Mouse (Mus musculus) neural tube, embryonic 13.5 days (tissue): Measurements from ENCODE around the gene 6430548M08Rik. TPM values are rescaled to one million over a fixed set of nuclear protein-coding genes. Genes with fewer than 3 reads are reported as not detected.

Experiments
- ATAC-seq: fragments of 200-750 bp; cut with Nextera tagmentation; 2 replicates; pipeline ENCODE4 v1.8.0; 2017; ENCODE audit warnings: low read depth, mild to moderate bottlenecking, moderate TSS enrichment, moderate library complexity
- H3K27ac ChIP-seq: fragments of 300-500 bp; sonication (generic); replicated peaks from 2 replicates; pipeline ENCODE4 v1.5.1; 2015; ENCODE audit warnings: moderate library complexity, mild to moderate bottlenecking, inconsistent platforms
- H3K27me3 ChIP-seq: fragments of 300-500 bp; sonication (generic); 2 replicates; pipeline ENCODE4 v1.6.1; 2015; ENCODE audit warnings: mild to moderate bottlenecking, inconsistent platforms
- H3K36me3 ChIP-seq: fragments of 300-500 bp; sonication (generic); 2 replicates; pipeline ENCODE4 v1.6.1; 2015; ENCODE audit warnings: mild to moderate bottlenecking, inconsistent platforms
- H3K4me1 ChIP-seq: fragments of 300-500 bp; sonication (generic); replicated peaks from 2 replicates; pipeline ENCODE4 v1.6.1; 2015; ENCODE audit warnings: inconsistent platforms
- H3K4me2 ChIP-seq: fragments of 300-500 bp; sonication (generic); 2 replicates; pipeline ENCODE4 v1.6.1; 2015; ENCODE audit warnings: inconsistent platforms, mild to moderate bottlenecking, moderate library complexity
- H3K4me3 ChIP-seq: fragments of 300-500 bp; sonication (generic); 2 replicates; pipeline ENCODE4 v1.5.1; 2015; ENCODE audit warnings: mild to moderate bottlenecking, inconsistent platforms
- H3K9ac ChIP-seq: fragments of 300-500 bp; sonication (generic); 2 replicates; pipeline ENCODE4 v1.6.1; 2015; ENCODE audit warnings: moderate library complexity, mild to moderate bottlenecking, inconsistent platforms
- H3K9me3 ChIP-seq: fragments of 300-500 bp; sonication (generic); 2 replicates; pipeline ENCODE4 v1.6.1; 2016; ENCODE audit warnings: inconsistent platforms
- WGBS: fragments of 180-500 bp; shearing (Covaris S2); methylation state at CpG from one replicate; pipeline ENCODE4 v1.1.7; 2015; 5-methylcytosine and 5-hydroxymethylcytosine counted together
- polyA plus RNA-seq: library from polyadenylated mRNA; unstranded; fragments of >200 nt; fragmentation: Nextera tagmentation; extraction: Ambion mirVana; gene quantifications from 2 replicates; pipeline ENCODE4 v1.2.1, GENCODE M21; 2015

6430548M08Rik gene
- polyA plus RNA-seq, 1 experiment from 2014 or later, result 19.4 TPM

GRCm38 (mm10) chr8:120151151-120151550, 37.2 kb downstream of the 6430548M08Rik start:
- Histone ChIP-seq H3K36me3 (peaks cover 39% of the 10 kb centered on the region), H3K9ac (no peak overlapping the region), H3K27ac (no peak overlapping the region), H3K27me3 (no peaks in the 10 kb centered on the region), H3K9me3 (no peaks in the 10 kb centered on the region), H3K4me1 (peaks cover 21% of the 10 kb centered on the region), H3K4me3 (no peak overlapping the region), H3K4me2 (no peak overlapping the region)
- no peak for ATAC-seq
- 72% methylated on average over 9 of the region's 9 CpGs for WGBS

GRCm38 (mm10) chr8:120152636-120153035, 38.7 kb downstream of the 6430548M08Rik start:
- 64% methylated on average over 7 of the region's 7 CpGs for WGBS
- Histone ChIP-seq H3K4me3 (no peak overlapping the region), H3K9me3 (no peaks in the 10 kb centered on the region), H3K4me2 (no peak overlapping the region), H3K36me3 (peaks cover 33% of the 10 kb centered on the region), H3K27ac (no peak overlapping the region), H3K4me1 (peaks cover 21% of the 10 kb centered on the region), H3K27me3 (no peaks in the 10 kb centered on the region), H3K9ac (no peak overlapping the region)
- ATAC-seq, result no peak

GRCm38 (mm10) chr8:120160366-120160765, 46.4 kb downstream of the 6430548M08Rik start:
- no peak overlapping the region for H3K4me3 ChIP-seq
- ATAC-seq, result no peak
- H3K27ac ChIP-seq, result no peak overlapping the region
- 0 out of 2 replicates have a peak, but pooled peaks cover 14% of the 10 kb centered on the region for H3K36me3 ChIP-seq
- H3K9ac ChIP-seq, result no peak overlapping the region
- no peaks in the 10 kb centered on the region for H3K9me3 ChIP-seq
- H3K27me3 ChIP-seq, result no peaks in the 10 kb centered on the region
- no peak overlapping the region for H3K4me2 ChIP-seq
- WGBS, result 80% methylated on average over 8 of the region's 8 CpGs
- peaks cover 12% of the 10 kb centered on the region for H3K4me1 ChIP-seq

- Histone ChIP-seq H3K27me3 (no peaks in the 10 kb centered on the region), H3K4me2 (no peak overlapping the region), H3K9me3 (no peaks in the 10 kb centered on the region), H3K4me1 (peaks cover 12% of the 10 kb centered on the region), H3K27ac (no peak overlapping the region), H3K9ac (no peak overlapping the region), H3K4me3 (no peak overlapping the region), H3K36me3 (0 out of 2 replicates have a peak, but pooled peaks cover 14% of the 10 kb centered on the region)
- WGBS, result 82% methylated on average over 16 of the region's 16 CpGs
- ATAC-seq, result no peak
Observed at GRCm38 (mm10) chr8:120161658-120162403, 47.9 kb downstream of the 6430548M08Rik start.

GRCm38 (mm10) chr8:120162404-120162752, 48.4 kb downstream of the 6430548M08Rik start:
- no peak overlapping the region for H3K9ac ChIP-seq

GRCm38 (mm10) chr8:120163376-120163775, 49.4 kb downstream of the 6430548M08Rik start:
- Histone ChIP-seq H3K27ac (no peak overlapping the region), H3K9me3 (no peaks in the 10 kb centered on the region), H3K36me3 (0 out of 2 replicates have a peak, but pooled peaks cover 14% of the 10 kb centered on the region), H3K4me1 (peaks cover 26% of the 10 kb centered on the region), H3K27me3 (peaks cover 2% of the 10 kb centered on the region; the same call in 1 of the 2 replicates), H3K9ac (no peak overlapping the region), H3K4me3 (no peak overlapping the region), H3K4me2 (no peak overlapping the region)
- ATAC-seq, result no peak
- WGBS, result 75% methylated on average over 8 of the region's 8 CpGs

More at GRCm38 (mm10) chr8:120162404-120162752, 48.4 kb downstream of the 6430548M08Rik start:
- H3K27me3 ChIP-seq, result no peaks in the 10 kb centered on the region; the same call in 1 of the 2 replicates
- H3K4me2 ChIP-seq, result no peak overlapping the region
- H3K9me3 ChIP-seq, result no peaks in the 10 kb centered on the region
- no peak for ATAC-seq
- 0 out of 2 replicates have a peak, but pooled peaks cover 14% of the 10 kb centered on the region for H3K36me3 ChIP-seq
- WGBS, result 89% methylated on average over 5 of the region's 5 CpGs
- peaks cover 16% of the 10 kb centered on the region for H3K4me1 ChIP-seq
- no peak overlapping the region for H3K4me3 ChIP-seq
- no peak overlapping the region for H3K27ac ChIP-seq

GRCm38 (mm10) chr8:120164026-120164425, 50.1 kb downstream of the 6430548M08Rik start:
- H3K27ac ChIP-seq, result no peak overlapping the region
- no peak overlapping the region for H3K4me2 ChIP-seq
- ATAC-seq, result no peak
- 0 out of 2 replicates have a peak, but pooled peaks cover 14% of the 10 kb centered on the region for H3K36me3 ChIP-seq
- H3K27me3 ChIP-seq, result peaks cover 7% of the 10 kb centered on the region; the same call in 1 of the 2 replicates
- no peak overlapping the region for H3K4me3 ChIP-seq
- H3K9me3 ChIP-seq, result no peaks in the 10 kb centered on the region
- 84% methylated on average over 5 of the region's 5 CpGs for WGBS
- no peak overlapping the region for H3K9ac ChIP-seq
- peaks cover 28% of the 10 kb centered on the region for H3K4me1 ChIP-seq

- Histone ChIP-seq H3K36me3 (no peaks in the 10 kb centered on the region), H3K27ac (no peak overlapping the region), H3K4me2 (no peak overlapping the region), H3K27me3 (peaks cover 7% of the 10 kb centered on the region; the same call in 1 of the 2 replicates), H3K9ac (no peak overlapping the region), H3K9me3 (no peaks in the 10 kb centered on the region), H3K4me1 (peaks cover 17% of the 10 kb centered on the region), H3K4me3 (no peak overlapping the region)
- ATAC-seq, result no peak
- whole genome bisulfite sequencing, result 82% methylated on average over 8 of the region's 8 CpGs
Observed at GRCm38 (mm10) chr8:120167136-120167535, 53.2 kb downstream of the 6430548M08Rik start.

GRCm38 (mm10) chr8:120167821-120168220, 53.9 kb downstream of the 6430548M08Rik start:
- WGBS, result 10% methylated on average over 5 of the region's 5 CpGs

GRCm38 (mm10) chr8:120169119-120169518, 55.2 kb downstream of the 6430548M08Rik start:
- H3K36me3 ChIP-seq, result no peaks in the 10 kb centered on the region
- no peak for ATAC-seq
- 59% methylated on average over 8 of the region's 8 CpGs for WGBS

More at GRCm38 (mm10) chr8:120167821-120168220, 53.9 kb downstream of the 6430548M08Rik start:
- H3K9me3 ChIP-seq, result no peaks in the 10 kb centered on the region
- peak; percentile 75 for ATAC-seq
- peaks cover 16% of the 10 kb centered on the region for H3K4me1 ChIP-seq
- H3K27me3 ChIP-seq, result peaks cover 7% of the 10 kb centered on the region; the same call in 1 of the 2 replicates
- H3K36me3 ChIP-seq, result no peaks in the 10 kb centered on the region
- H3K4me3 ChIP-seq, result no peak overlapping the region
- no peak overlapping the region for H3K27ac ChIP-seq
- H3K9ac ChIP-seq, result peak overlapping the region; percentile 13; the same call in 1 of the 2 replicates
- 0 out of 2 replicates have a peak overlapping the region, but pooled peaks have one; percentile 7 for H3K4me2 ChIP-seq

GRCm38 (mm10) chr8:120173195-120173594, 59.2 kb downstream of the 6430548M08Rik start:
- WGBS, result 83% methylated on average over 1 of the region's 1 CpGs
- no peak overlapping the region for H3K9ac ChIP-seq

More at GRCm38 (mm10) chr8:120169119-120169518, 55.2 kb downstream of the 6430548M08Rik start:
- Histone ChIP-seq H3K9me3 (no peaks in the 10 kb centered on the region), H3K4me2 (no peak overlapping the region), H3K4me1 (peaks cover 16% of the 10 kb centered on the region), H3K27me3 (peaks cover 9% of the 10 kb centered on the region; the same call in 1 of the 2 replicates), H3K9ac (no peak overlapping the region), H3K27ac (no peak overlapping the region), H3K4me3 (no peak overlapping the region)

GRCm38 (mm10) chr8:120174606-120175005, 60.7 kb downstream of the 6430548M08Rik start:
- no peaks in the 10 kb centered on the region for H3K9me3 ChIP-seq
- ATAC-seq, result no peak
- peaks cover 15% of the 10 kb centered on the region for H3K27me3 ChIP-seq
- no peak overlapping the region for H3K4me2 ChIP-seq
- no peaks in the 10 kb centered on the region for H3K36me3 ChIP-seq
- WGBS, result 51% methylated on average over 18 of the region's 18 CpGs
- H3K9ac ChIP-seq, result no peak overlapping the region
- H3K4me3 ChIP-seq, result no peak overlapping the region
- H3K27ac ChIP-seq, result no peak overlapping the region
- H3K4me1 ChIP-seq, result peaks cover 37% of the 10 kb centered on the region

More at GRCm38 (mm10) chr8:120173195-120173594, 59.2 kb downstream of the 6430548M08Rik start:
- peaks cover 29% of the 10 kb centered on the region for H3K4me1 ChIP-seq
- H3K27ac ChIP-seq, result no peak overlapping the region
- H3K27me3 ChIP-seq, result peaks cover 22% of the 10 kb centered on the region
- H3K4me2 ChIP-seq, result no peak overlapping the region
- no peak overlapping the region for H3K4me3 ChIP-seq
- no peak for ATAC-seq
- H3K9me3 ChIP-seq, result no peaks in the 10 kb centered on the region
- H3K36me3 ChIP-seq, result no peaks in the 10 kb centered on the region
